Mouse (Mus musculus): ENCODE measurements around the gene Kcnd1.
"Not testable (repeated sequence)": the region's sequence is repeated elsewhere in the genome, so short reads cannot be mapped to it uniquely, and the experiment has no call there.

Kcnd1 gene

GRCm38 (mm10) chrX:7821865-7822779, at the start of gene Kcnd1:
Gene Kcnd1 (plus strand): TSS chrX:7822289.
- DNase-seq (ENCODE audit: low read depth, low spot score) = no peak

DNA sequence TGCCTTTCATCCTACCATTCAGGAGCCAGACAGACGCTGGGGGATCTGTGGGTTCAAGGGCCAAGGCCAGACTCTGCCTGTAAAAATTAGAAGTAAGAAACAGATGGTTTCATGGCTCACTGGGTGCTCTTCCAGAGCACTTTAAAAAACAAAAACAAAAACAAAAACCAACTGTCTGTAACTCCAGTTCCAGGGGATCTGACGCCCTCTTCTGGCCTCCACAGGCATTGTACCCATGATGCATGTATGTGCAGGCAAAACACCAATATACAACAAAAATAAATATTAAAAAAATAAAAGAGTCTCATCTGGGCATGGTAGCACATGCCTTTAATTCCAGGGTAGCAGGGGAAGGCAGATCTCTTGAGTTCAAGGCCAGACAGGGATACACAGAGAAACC, 49.3 kb upstream of the Kcnd1 start:
- DNase-seq (ENCODE audit: low read depth, low spot score) = no peak

DNA sequence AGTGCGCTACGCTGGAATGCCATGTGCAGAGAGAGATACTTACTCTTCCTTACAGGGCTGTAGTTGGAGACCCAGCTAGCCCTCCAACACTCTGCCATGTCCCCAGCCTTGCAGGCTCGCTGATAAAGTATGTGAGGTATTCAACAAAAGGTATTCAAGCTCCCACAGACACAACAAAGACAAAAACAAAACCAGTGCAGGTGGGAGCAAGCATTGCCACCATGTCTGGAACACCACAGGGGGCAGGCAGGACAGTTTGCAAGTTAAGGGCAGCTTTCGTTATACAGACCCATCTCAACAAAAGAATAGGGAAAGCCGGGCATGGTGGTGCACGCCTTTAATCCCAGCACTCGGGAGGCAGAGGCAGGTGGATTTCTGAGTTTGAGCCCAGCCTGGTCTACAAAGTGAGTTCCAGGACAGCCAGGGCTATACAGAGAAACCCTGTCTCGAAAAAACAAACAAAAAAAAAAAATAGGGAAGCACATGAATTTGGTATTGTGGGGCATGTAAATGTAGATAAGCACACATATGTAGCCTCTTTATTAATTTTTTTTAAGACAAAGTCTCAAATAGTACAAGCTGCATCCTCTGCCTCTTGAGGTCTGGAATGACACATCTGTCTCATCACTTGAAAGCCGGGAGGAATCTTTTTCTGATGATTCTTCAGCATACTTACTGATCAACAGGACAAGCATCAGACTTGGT, 46.4 kb upstream of the Kcnd1 start:
- DNase-seq (ENCODE audit: low read depth, low spot score) = no peak

DNA sequence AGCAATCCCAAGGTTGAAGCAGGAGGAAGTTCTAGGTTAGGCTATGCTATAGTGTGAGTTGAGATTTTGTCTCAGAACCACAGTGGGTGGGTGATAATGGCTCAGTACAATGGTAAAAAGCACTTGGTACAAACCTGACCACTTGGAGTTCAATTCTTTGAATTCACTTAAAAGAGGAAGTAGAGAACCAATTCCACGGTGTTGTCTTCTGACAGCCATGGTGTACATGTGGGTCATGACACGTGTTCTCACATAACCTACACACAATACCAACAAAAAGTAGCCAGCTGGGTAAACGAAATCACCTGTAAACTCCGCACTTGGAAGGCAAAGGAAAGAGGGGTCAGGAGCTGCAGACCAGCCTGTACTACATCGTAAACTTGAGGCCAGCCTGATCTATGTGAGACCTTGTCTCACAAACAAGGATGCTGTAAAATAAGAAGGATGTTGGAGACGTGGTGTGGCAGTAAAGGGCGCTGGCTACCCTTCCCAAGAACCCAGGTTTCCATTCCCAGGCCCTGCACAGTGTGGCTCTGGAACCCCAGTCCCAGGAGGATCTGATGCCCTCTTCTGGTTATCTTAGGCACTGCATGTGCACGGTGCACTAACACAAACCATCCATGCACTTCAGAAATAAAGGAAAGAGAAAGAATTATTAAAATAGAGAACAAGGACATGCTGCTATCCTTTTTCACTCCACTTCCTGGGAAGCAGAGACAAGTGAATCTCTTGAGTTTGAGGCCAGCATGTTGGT, 45.6 kb upstream of the Kcnd1 start:
- no peak for DNase-seq (ENCODE audit: low read depth, low spot score)

DNA sequence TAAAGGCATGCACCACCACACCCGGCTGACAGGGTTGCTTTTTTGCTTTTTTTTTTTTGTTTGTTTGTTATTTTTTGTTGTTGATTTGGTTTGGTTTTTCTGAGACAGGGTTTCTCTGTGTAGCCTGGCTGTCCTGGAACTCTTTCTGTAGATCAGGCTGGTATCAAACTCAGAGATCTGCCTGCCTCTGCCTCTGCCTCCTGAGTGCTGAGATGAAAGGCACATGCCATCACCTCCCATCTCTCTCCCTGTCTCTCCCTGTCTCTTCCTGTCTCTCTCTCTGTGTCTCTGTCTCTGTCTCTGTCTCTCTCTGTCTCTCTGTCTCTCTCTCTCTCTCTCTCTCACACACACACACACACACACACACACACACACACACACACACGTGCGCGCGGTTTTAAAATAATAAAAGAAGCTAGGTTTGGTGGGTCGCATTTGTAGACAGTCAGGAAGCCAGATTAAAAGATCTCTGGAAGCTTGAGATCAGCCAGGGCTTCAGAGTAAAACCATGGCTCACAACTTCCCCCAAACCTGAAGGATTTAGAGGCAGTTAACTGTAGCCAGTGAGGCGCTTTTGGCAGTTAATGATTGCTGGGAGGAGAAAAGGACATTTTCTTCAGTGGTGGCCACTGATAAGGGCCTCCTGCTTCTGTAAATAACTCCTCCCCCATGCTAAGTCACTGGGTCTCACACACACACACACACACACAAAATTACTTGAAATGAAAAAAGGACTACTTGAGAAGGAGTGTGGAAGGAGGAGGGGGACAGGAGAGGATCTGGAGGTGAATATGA, 43.4 kb upstream of the Kcnd1 start:
- no peak for DNase-seq (ENCODE audit: low read depth, low spot score)

DNA sequence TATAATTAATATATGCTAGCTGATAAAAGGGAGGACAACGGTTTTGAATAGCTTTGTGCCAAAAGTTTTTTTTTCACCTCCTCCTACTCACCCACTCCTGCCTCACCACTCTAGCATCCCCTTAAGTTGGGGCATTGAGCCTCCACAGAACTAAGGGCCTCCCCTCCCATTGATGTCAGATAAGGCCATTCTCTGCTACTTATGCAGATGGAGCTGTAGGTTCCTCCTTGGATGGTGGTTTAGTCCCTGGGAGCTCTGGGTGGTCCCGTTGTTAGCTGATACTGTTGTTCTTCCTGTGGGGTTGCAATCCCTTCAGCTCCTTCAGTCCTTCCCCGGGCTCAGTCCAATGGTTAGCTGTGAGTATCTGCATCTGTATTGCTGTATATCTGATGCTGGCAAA, 42.8 kb upstream of the Kcnd1 start:
- DNase-seq (ENCODE audit: low read depth, low spot score) = no peak

DNA sequence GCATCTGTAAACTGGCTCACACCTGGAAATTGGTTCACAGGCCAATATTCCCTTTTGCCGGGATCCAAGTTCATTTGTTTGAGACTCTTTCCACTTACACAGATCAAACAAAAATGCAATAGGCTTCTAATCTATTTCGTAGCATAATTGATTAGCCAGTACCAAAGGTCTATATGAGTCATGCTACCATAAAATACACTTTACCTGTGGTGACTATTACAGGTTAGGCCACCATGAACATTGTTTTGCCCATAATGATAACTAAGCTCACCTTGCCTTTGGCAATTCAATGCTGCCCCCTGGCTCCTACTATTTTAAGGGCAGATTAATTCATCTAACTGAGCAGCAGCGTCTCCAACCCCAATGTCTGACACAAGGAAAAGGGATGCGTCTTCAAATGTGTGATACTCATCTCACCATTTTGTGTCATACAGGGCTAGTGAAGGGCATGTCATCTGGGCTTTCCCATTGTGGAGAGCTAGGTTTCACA, 39.4 kb upstream of the Kcnd1 start:
- DNase-seq (ENCODE audit: low read depth, low spot score) = no peak

DNA sequence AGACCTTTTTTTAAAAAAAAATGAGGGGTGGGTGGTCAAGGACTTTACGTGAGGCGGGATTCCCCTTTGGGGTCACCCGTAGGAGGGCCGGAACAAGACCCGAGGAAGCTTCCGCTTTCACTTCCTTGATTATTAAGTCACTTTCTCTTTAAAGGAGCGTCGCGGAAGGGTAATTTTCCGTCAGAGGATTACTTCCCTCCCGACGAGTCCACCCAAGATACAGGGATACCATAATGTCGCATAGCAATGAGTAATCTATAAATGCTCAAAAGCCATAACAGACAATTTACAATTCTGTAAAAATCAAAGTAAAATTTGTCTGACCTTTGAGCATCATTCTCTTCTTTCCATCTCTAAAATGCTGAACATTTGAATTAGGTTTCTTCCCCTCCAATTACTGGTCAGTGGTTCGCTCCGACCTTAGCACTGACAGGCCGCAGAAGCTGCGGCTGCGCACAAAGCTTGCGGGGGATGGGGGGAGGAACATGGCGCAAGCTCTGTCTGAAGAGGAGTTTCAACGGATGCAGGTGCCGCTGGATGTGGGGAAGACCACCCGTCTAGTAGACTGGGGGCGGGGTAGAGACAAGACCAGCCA, 32.5 kb upstream of the Kcnd1 start, which contains the start of gene Gripap1:
TSS of gene Gripap1 (plus strand) at position 224 of the 595 bp plus-strand sequence.
- DNase-seq (ENCODE audit: low read depth, low spot score) = no peak

GRCm38 (mm10) chrX:7790309-7790708, 31.8 kb upstream of the Kcnd1 start:
- no peak for DNase-seq (ENCODE audit: low read depth, low spot score)

- no peak for DNase-seq (ENCODE audit: low read depth, low spot score)
Observed at GRCm38 (mm10) chrX:7793361-7793760, 28.7 kb upstream of the Kcnd1 start.

GRCm38 (mm10) chrX:7795016-7795415, 27.1 kb upstream of the Kcnd1 start:
- DNase-seq (ENCODE audit: low read depth, low spot score) = no peak

DNA sequence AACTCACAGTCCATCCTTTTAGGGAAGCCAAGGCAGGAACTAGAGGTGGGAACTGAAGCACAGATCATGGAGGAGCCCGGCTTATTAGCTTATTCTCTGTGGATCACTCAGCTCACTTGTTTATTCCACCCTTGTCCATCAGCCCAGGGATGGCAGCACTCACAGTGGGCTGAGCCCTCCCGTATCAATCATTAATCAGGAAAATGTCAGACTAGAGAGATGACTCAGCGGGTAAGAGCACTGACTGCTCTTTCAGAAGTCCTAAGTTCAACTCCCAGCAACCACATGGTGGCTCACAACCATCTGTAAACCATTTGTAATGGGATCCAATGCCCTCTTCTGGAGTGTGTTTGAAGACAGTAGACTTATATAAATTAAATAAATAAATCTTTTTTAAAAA, 24.8 kb upstream of the Kcnd1 start:
- DNase-seq (ENCODE audit: low read depth, low spot score) = no peak

DNA sequence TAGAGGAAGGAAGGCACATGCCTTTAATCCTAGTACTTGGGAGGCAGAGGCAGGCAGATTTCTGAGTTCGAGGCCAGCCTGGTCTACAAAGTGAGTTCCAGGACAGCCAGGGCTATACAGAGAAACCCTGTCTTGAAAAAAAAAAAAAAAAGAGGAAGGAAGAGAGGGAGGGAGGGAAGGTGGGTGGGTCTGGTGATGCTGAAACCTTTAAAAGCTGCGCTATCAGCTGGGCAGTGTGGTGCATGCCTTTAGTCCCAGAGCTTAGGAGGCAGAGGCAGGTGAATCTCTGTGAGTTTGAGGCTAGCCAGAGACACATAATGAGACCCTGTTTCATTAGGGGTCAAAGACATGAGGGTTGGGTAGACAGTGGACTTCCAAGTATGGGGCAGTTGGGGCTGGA, 19.9 kb upstream of the Kcnd1 start:
- DNase-seq (ENCODE audit: low read depth, low spot score) = not testable (repeated sequence)

DNA sequence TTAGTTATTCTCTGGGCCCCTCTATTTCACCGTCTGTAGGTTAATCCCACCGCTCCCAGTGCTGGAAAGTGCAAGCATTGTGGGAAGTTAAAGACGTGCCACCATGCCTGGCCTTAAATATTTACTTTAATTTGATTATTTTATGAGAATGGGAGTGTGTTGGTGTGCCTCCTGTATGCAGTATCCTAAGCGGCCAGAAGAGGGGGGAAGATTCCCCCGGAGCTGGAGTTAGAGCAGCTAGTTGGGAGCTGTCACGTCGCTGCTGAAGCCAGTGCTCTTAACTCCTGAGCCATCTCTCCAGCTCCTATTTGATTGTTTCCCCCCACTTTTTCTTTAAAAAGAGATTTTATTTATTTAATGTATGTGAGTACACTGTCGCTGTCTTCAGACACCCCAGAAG, 7.1 kb upstream of the Kcnd1 start:
- not testable (repeated sequence) for DNase-seq (ENCODE audit: low read depth, low spot score)

DNA sequence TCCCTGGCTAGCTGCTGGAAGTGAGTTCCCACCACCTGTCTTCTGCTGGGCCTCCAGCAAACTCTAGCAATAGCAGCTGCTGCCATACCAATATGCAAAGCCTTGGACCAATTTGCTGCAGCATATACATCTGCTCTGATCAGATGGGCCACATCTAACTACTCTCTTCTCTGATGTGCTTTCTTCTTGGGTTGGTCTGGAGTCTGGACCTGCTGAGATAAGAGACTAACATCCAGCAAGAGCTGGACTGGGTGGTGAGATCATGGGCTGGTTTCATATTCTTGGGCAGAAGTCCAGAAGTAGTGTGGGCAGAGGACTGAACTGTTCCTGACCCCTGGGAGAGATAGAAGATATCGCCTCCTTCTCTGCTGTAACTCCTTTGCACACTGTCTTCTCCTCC, 15.1 kb downstream of the Kcnd1 start:
- no peak for DNase-seq (ENCODE audit: low read depth, low spot score)

- no peak for DNase-seq (ENCODE audit: low read depth, low spot score)
Observed at GRCm38 (mm10) chrX:7840842-7841162, 18.7 kb downstream of the Kcnd1 start.

DNA sequence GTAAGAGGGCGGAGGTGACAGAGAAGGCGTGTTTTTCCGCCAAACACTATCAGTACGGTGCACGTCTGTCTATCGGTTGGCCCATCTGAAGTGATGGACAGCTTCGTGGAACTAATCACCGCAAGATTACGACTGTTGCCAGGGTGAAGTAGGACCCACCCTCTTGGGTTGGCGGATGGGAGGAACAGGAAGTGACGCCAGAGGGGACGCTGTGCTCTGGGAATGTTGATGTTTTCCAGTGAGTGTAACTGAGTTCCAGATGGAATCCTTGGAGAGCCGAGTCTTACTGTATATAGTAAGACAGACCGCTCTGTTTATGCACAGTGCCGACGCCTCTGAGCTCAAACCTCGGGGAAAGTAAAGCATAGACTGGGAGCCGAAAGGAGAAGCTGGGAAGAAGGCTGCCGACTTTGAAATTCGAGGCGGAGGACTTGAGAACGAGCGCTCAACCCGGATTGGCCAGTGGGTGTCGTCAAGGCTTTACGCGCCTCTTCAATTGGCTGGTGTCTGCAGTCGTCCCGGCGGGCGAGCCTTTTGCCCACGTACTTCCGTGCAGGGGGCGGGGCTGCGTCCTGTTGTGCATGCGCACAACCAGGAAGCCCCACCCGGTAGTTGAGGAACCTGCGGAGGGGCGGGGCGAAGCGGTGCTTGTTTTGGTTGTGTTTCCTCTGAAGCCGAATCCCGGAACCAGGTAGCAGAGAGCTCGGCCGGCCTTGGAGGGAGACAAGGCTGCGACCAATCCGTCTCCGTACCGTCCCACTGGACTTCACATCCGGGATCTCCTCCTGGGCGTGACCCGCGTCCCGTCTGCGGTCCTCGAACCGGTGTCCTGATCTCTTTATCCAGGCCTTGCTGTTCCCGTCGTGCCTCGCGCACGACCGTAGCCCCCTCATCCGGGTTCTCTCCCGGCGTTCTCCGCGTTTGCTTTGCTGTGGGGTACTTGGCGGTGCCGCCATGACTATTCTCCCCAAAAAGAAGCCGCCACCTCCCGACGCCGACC, 19.4 kb downstream of the Kcnd1 start, which contains the start of gene Otud5:
TSS of gene Otud5 (plus strand) at position 202 of the 1,000 bp plus-strand sequence.
- DNase-seq (ENCODE audit: low read depth, low spot score) = peak; percentile 91

DNA sequence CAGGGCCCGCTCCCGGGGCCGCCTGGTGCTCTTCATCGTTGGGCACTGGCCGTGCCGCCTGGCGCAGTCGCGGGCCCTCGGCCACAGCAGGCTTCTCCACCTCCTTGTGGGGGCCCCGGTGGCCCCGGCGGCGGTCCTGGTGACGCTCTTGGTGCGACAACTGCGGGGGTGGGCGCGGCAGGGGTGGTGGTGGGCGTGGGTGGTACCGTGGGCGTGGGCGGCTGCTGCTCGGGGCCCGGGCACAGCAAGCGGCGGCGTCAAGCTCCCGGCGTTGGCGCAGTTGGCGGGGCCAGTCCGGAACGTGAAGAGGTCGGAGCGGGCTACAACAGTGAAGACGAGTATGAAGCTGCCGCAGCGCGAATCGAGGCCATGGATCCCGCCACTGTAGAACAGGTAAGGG, 20.2 kb downstream of the Kcnd1 start:
- no peak for DNase-seq (ENCODE audit: low read depth, low spot score)

DNA sequence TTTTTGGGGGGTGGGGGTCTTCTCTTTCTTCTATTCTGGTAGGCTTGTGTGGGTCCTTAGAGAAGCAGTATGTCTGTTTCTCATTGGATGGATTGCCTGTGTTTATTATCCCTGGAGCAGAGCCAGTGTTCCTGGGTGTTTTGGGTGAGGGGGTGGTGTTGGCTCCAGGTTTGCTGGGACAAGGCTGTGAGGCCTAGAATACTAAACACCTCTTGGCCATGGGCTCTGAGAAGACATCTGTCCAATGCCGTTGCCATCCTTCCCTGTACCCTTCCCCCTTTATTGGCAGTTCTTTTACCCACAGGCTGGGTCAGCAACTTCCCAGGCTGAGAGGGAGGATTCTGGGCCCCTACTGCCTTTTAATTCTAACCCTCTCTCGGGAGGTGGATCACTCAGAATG, 25.8 kb downstream of the Kcnd1 start:
- DNase-seq (ENCODE audit: low read depth, low spot score) = no peak

DNA sequence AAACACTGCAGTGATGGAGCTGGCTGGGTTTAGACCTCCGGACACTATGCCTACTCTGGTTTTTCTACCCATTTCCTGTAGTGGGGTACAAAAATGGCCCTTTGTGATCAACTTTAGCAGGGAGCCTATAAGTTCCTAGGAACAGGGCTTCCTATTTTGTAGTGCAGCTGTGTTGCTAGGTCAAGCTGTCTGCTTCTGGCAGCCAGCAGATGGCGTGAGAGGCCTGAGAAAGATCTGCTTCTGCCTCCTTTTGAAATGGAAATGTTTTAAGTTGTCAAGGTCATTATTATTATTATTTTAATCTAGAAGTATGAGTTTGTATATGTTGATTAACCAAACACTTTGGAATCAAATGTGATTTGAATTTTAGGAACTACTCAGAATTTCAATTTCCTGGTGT, 32.5 kb downstream of the Kcnd1 start:
- no peak for DNase-seq (ENCODE audit: low read depth, low spot score)
